Mouse (Mus musculus): ENCODE measurements around the gene Mcub.

The Mcub gene

DNA sequence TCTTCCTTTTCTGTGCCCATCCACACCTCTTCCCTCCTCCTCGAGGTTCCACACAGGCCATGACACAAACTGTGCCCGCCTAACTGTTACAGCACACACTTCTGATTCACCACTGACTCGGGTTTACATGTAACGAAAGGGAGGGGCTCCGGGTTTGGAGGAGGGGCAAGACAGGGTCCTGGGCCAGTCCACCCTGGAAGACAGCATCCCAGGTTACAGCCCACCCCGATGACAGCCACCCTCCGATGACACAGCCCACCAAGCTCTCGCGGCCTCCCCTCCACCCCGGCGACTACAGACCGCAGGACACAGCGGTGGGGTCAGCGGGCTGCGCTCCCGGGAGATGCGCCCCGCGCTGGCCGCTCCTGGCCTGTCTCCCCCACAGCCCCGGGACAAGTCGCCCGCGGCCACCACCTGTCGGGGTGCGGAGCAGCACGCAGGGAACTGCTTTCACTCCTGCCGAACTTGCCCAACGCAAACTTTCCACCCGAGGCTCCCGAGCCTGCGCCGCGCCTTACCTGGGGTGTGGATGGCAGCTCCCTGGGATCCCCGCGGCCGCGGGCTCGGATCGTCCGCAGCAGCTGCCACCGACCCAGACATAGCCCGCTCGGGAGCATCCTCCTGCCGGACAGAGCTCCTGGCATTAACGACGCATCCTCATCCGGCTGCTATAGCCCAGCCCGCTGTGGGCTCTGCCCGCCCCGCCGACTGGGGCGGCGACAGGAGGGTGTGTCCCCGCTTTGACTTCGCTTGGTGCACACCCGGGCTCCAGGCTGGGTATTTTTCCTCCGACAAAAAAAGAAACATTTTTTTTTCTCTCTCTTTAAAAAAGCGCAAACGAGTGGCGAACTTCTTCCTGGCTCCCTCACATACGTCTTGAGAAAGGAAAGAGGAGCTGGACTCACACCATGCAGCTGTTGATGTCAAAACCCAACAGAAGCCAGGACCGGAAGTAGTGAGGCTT, at the start of gene Mcub:
TSS of gene Mcub (minus strand) at position 775 of the 964 bp plus-strand sequence.
- peak; percentile 67 for DNase-seq (ENCODE audit: extremely low spot score, low spot score)

DNA sequence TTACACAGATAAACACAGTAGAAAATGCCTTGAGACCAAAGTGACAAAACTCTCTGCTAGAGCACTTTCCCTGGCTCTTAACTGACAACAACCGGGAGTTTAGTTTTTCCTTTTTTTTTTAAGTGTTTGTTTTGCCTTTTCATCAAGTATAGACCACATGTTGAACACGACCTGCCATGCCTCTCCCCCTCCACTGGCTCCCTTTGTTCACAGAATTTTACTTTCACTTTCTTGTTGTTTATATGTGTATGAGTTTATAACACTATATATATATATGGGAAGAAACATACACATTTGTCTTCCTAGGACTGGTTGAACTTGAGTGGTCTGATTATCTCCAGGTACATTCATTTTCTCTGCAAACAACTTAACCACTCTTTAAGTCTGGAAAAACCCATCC, 42.9 kb upstream of the Mcub start:
- DNase-seq (ENCODE audit: extremely low spot score, low spot score), result no peak

DNA sequence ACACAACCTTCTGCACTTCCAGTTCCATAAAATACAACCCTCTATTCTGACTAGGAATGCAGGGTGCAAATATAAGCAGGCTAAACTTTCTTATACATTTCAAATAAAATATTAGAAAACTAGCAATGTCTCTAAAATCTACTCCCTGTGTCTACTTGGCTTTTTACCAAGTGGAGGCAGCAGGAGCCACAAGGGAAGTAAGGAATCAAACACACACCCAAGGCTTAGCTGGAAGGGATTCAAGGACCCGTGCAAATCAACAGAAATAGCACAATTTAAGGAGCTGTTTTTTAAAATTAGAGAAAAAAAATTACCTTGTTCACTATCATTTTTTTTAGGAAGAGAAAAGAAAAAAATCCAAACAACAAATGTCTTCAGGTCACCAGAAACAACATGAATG, 41.2 kb upstream of the Mcub start:
- DNase-seq (ENCODE audit: extremely low spot score, low spot score), result no peak

DNA sequence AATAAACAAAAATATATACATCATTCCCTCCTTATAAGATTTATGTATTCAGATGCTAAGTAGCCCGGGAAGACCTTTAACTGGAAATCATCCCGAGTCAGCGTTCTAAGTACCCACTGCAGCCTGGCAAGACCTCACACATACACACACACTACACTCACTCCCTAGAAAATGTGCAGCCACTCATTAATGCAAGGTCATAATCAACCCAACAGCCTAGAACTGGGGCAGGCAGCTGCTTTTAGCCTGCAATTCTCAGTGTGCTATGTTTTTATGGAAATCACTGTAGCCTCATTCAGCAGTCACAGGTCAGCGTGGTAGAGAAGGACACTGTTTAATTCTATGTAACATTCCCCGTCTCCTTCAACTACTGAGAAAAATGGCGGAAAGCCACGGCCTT, 36.1 kb upstream of the Mcub start:
- DNase-seq (ENCODE audit: extremely low spot score, low spot score), result no peak

DNA sequence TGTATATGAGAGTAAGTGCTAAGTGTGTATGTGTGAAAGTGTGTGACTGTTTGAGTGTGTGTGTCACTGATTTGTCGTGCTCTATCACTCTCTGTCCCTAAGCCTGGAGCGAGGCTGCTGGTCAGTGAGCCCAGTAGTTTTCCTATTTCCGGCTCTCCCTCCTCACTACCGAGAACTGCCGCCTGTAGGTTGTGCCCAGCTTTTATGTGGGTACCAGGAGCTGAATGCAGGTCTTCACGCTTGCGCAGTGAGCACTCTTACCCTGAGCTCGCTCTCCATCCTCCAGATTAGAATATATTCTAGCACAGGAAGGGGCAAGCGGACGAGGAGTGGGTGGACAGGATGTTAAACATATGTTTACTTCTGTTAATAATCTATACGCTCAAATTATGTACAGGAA, 30.9 kb upstream of the Mcub start:
- no peak for DNase-seq (ENCODE audit: extremely low spot score, low spot score)

DNA sequence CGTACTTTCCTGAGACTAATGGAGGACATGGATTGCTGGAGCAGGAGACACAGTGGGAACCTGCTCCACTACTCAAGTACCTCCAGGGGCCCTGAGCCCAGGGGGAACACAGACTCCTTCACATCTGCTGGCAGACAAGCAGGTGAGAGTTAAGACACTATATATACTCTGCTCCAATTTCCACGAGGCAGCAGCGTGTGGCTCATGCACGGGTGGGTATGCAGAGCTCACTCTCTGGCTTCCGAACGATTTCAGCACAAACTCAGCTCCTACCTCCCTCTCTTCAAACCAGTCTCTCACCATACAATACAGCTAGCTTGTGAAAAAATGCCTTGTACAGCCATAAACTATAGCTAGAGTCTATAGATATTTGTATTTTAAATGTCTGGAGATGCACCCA, 28.5 kb upstream of the Mcub start:
- no peak for DNase-seq (ENCODE audit: extremely low spot score, low spot score)

DNA sequence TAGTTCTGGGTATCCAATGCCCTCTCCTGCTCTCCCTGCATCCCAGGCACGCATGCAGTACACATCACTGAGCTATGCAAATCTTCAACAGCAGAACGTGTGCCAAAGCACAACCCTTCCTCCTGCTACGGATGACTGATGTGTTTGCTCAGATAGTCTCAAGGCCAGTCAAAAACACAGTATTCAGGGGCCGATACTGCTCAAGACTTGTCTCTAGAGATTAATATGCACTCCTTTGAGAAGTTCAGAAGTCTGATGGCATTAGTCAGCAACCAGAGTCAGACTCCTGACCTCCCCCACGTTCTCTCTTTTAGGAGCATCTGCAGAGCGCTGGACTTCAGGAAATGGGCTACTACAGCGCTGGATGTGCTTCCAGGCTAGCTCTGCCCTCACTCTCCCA, 28.0 kb upstream of the Mcub start:
- DNase-seq (ENCODE audit: extremely low spot score, low spot score), result no peak

DNA sequence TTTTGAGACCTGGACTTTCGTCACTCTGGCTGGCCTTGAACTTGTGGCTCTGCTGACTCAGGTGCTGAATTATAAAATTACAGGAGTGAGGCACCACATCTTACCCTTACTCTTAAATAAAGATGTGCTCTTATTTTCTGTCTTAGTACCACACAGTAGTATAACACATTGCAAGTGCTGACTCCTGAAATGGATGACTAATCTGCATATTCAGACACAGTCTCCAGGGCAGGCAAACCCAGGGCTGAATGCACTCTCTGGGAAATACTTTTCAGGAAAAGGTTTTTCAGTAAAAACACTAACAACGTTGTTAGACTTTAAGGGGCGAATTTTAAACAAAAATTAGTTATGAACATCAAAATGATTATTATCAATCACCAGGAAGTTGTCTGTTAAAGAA, 27.3 kb upstream of the Mcub start:
- DNase-seq (ENCODE audit: extremely low spot score, low spot score), result no peak

DNA sequence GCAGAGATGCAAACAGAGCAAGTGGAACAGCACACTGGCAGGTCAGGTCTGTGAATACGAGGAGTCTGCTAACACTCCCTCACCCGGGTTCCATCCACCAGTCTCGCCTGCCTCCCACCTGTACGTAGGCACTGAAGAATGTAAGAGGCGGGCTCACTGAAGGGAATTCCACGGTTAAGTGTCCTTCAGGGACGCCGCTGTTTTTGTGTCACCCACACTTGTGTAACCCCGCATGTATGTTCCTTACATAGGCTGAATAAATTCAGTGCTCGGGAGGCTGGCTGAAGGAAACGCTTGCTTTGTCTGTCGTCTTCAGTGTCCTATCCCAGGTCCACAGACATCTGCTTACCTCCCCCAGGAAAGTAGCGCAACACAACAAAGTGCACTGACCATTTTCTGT, 17.3 kb upstream of the Mcub start:
- no peak for DNase-seq (ENCODE audit: extremely low spot score, low spot score)

DNA sequence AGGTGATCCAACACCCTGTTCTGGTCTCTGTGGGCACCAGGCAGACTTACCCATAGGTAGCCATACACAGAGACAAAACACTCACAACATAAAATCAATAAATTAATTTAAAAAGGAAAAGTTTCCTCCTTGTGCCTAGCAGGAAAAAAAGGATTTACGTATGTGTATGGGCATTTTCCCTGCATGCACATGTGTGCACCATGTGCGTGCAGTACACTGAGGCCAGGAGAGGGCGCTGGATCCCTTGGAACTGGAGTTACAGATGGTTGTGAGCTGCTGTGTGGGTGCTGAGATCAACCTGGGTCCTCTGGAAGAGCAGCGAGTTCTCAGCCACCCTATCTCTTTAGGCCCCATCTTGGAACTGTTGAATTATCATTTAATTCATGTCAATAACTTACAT, 15.3 kb upstream of the Mcub start:
- no peak for DNase-seq (ENCODE audit: extremely low spot score, low spot score)

DNA sequence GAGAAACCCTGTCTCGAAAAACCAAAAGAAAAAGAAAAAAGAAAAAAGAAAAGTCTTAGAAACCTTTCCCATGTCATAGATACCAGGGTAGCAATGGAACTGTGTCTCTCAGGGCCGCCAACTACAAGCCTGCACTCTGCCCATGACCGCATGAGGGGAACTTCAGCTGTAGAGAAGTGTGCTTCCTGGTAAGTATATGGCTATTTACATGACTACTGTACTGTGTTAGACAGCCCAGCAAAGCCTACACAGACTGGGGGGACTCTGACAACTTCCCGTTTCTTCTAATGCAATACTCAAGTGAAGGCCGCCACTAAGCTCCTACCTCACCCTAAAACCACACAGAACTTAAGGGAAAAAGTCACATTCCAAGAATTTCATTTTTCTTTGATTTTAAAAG, 14.8 kb upstream of the Mcub start:
- DNase-seq (ENCODE audit: extremely low spot score, low spot score), result no peak

DNA sequence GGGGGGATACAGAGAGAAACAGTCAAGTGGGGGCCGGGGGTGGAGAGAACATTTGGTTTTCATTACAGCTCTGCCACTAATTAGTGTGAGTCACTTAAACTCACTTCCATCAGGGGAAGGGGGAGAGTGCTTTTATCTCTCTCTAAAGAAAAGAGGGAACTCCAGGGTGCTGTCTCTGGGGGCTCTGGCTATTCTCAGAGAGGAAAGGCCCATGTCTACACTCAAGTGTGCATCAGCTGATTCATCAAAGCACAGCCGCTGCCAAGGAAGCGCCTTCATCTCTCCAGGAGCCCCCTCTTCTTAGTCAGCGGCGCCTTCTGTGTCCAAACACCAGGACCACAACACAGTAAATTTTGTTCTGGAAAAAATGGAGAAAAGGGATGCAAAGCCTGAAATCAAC, 12.3 kb upstream of the Mcub start:
- DNase-seq (ENCODE audit: extremely low spot score, low spot score), result no peak

DNA sequence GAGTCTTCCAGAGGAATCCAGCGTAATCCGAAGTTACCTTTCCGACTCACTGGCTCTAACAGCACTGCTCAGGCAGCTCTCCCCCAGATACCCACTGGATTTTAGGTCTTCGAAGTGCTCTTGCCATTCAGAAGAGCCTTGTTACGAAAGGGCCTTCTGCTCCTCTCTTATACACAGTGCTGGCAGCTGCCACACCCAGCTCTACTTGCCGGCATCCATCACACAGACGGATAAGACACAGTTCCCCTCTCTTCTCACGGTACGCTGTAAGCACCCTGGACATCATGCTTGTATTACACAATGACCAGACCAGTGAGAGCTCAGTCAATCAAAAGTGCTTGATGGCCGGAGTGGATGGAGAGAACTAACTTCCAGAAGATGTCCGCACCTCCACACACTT, 11.8 kb upstream of the Mcub start:
- no peak for DNase-seq (ENCODE audit: extremely low spot score, low spot score)

DNA sequence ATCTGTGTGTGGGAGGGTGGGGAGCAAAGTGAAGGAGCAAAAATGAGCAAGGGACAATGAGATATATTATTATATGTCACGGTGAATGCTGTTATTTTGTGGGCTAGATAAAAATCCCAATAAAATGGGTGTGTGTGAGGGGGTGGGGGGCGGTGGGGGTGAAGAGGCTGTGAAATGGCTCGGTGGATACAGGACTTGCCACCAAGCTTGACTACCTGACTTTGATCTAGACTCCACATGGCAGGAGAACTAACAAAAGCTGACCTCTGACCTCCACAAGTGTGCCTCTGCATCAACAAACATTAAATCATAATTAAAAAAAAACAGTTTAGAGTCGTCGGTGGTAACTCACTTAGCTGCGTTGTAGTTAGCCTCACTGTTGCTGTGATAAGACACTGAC, 9.5 kb upstream of the Mcub start:
- DNase-seq (ENCODE audit: extremely low spot score, low spot score), result no peak

DNA sequence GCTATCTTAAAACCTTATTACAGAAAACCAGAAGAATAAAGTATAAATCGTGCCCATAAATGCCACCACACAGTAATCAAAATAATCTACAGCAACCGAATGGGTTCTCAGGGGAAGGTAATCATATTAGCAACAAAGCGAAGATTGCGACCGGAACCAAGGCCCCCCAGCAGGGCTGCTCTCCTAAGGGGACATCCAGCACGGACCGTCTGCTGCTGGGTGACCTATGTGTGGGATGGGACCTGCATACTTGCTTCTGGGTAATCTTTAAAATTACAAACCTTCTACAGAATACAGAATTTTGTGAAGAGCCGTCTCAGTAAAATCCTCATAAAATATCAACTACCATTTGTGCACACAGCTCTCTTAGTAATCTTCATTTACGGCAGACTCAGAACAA, 8.7 kb upstream of the Mcub start:
- no peak for DNase-seq (ENCODE audit: extremely low spot score, low spot score)

DNA sequence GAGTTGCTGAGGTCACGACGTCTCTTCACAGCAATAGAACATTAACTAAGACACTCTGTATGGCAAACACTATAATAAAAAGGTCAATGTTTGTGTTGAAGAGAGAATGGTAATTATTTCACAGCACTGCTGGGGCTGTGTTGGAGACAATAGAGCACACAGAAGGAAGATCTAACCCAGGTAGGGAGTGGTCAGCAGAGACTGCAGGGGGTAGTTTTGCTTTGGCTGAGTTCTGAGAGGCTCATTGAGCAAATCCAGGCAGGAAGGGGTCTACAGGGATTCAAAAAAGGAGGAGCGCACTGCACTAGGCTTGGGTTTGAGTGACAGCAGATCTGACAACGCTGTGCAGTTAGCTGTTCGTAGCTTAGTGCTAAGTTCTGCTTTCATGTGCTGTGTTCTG, 6.3 kb upstream of the Mcub start:
- no peak for DNase-seq (ENCODE audit: extremely low spot score, low spot score)

DNA sequence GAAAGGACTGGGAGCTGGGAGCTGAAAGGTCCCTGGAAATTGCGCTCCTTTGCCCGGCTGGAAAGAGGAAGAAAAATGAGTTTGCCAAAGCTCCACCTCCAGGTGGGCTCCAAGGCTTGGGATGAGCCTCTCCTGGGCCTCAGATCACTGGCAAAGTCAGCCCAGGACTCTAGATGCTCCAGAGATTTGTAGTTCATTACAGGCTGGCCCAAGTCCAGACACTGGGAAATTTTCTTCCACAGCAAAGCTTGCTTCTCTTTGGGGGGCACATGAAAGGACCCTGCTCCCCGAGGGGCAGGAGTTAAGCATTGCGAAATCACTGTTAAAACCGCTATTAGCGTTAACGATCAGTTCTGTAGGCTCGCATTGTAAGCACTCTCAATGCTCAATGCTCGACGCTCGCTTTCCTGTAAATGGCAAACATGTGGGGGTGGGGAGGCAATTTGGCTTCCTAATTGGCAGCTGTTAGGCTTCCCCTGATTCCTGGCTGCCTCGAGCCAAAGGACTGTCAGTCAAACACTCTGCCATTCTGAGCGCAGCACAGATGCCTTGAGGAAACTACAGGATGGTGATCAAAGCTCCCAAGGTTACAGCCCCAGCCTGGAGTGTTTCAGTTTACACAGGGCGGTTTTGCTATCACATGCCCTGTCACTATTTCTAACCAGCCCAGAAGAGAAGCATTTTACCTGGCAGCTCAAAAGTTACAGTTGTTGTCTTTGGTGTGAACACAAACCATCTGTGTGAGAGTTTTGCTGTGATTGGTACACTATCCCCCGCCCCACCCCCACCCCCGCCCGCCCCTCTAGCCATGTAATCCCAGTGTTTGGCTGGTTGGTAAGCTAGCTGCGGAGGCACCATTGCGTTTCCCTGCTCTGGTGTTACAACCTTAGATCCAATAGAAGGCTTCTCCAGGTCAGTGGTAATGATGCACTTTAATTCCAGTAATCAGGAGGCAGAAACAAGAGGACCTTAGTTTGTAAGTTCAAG, 816 bp upstream of the Mcub start:
- DNase-seq (ENCODE audit: extremely low spot score, low spot score), result peak; percentile 32

DNA sequence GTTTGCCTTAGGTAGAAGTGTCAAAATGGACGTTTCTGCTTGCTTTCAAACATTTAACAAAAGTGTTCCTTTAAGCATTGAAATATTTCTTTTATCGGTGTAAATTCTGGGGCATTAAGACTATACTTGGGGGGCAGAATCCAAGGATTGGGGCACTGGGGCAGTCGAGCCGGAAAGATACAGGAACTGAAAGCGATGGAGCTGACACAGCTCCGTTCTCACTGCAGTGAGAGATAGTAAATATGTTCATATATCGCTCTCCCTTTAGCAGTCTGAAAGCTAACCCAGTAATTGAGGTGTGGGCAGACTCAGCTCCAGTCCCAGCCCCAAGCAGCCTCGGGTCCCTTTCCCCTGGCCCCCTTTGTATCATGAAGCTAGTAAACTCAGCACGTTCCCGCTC, 975 bp downstream of the Mcub start:
- DNase-seq (ENCODE audit: extremely low spot score, low spot score), result no peak

DNA sequence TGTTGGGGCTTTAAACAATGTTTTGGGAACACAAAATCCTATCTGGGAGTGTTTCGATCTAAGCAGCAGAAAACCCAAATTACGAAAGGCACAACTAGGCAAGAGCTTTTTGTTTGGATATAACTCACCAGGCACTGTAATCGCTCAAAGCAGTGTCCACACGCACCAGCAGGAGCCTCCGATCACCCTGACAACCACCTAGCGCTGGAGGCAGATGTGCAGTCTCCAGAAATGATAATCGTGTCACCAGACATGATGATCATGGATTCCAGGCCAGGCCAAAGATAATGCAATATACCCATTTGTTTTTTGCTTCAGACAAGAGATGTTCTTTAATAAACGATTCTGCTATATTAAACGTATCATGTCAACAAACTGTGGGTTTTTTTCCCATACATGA, 2.1 kb downstream of the Mcub start:
- no peak for DNase-seq (ENCODE audit: extremely low spot score, low spot score)

DNA sequence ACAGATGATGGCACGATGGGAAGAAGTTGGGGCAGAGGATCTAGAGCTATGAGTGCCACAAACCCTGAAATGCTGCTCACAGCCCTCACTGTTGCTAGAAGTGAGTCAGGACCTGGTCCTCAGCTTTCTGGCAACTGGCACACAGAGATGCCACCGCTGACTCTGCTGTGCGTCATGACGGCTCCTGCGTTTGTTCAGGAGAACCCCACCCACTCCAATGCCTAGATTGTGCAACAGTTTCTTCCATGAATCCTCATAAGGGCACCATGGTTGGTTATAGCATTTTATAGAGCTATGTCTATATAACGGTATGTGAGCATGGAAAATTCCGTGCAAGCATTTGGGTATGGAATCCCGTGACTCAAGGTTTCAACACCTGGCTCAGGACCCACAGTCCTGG, 5.3 kb downstream of the Mcub start:
- no peak for DNase-seq (ENCODE audit: extremely low spot score, low spot score)

DNA sequence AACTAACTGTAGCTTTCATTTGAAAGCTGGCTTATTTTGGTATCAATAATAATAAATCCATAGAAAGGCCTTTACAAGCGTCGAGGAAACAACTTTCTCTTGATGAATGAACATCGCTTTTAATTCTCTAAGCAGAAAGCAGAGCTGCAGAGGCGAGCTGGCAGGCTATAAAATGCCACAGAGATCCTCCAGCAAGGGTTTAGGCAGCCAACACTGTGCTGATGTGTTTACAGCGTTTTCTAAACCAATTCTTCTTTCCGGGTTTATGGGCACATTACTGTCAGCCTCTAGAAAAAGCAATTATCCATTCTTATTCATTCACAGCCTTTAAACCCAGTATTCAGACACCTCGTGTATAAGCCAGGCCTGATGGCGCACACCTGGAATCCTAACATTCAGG, 7.5 kb downstream of the Mcub start:
- no peak for DNase-seq (ENCODE audit: extremely low spot score, low spot score)

DNA sequence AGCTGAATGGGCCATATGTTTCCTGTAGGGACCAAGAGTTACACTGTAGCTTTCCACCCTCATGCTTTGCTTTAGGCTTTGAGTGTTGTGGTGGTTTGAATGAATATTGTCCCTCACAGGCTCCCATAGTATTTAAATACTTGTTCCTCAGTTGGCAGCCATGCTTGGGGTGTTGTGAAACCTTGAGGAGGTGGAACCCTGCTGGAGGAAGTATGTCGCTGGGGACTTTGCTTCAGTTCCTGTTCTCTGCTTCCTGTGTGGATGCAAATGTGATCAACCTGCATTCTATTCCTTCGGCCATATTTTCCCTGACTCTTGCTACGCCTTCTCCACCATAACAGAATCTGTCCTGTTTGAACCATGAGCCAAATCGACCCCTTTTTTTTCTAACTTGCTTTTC, 16.7 kb downstream of the Mcub start:
- no peak for DNase-seq (ENCODE audit: extremely low spot score, low spot score)
